Mouse (Mus musculus) embryonic facial prominence, embryonic 13.5 days (tissue): ENCODE results near the gene Gm10577. TPM values are rescaled to one million over a fixed set of nuclear protein-coding genes. Genes with fewer than 3 reads are reported as not detected.

ENCODE experiments used
- ATAC-seq: fragments of 200-750 bp; cut with Nextera tagmentation; 2 replicates; pipeline ENCODE4 v1.8.0; 2017; ENCODE audit warnings: low read depth; ENCODE audit not compliant: insufficient number of reproducible peaks, insufficient read depth, low FRiP score, low TSS enrichment
- H3K27ac ChIP-seq: fragments of 300-500 bp; sonication (generic); 2 replicates; pipeline ENCODE4 v1.5.1; 2015; ENCODE audit warnings: moderate library complexity, mild to moderate bottlenecking, inconsistent platforms
- H3K27me3 ChIP-seq: fragments of 300-500 bp; sonication (generic); 2 replicates; pipeline ENCODE4 v1.6.1; 2015; ENCODE audit warnings: mild to moderate bottlenecking, inconsistent platforms
- H3K36me3 ChIP-seq: fragments of 300-500 bp; sonication (generic); 2 replicates; pipeline ENCODE4 v1.6.1; 2015; ENCODE audit warnings: mild to moderate bottlenecking, inconsistent platforms
- H3K4me1 ChIP-seq: fragments of 300-500 bp; sonication (generic); 2 replicates; pipeline ENCODE4 v1.6.1; 2015; ENCODE audit warnings: inconsistent platforms
- H3K4me2 ChIP-seq: fragments of 300-500 bp; sonication (generic); 2 replicates; pipeline ENCODE4 v1.6.1; 2015; ENCODE audit warnings: moderate library complexity, mild to moderate bottlenecking, inconsistent platforms
- H3K4me3 ChIP-seq: fragments of 300-500 bp; sonication (generic); 2 replicates; pipeline ENCODE4 v1.5.1; 2015; ENCODE audit warnings: mild to moderate bottlenecking, inconsistent platforms
- H3K9ac ChIP-seq: fragments of 300-500 bp; sonication (generic); 2 replicates; pipeline ENCODE4 v1.6.1; 2015; ENCODE audit warnings: mild to moderate bottlenecking, inconsistent platforms
- H3K9me3 ChIP-seq: fragments of 300-500 bp; sonication (generic); 2 replicates; pipeline ENCODE4 v1.6.1; 2016; ENCODE audit warnings: inconsistent platforms
- WGBS: fragments of 180-500 bp; shearing (Covaris S2); methylation state at CpG from one replicate; pipeline ENCODE4 v1.1.7; 2015; ENCODE audit warnings: mixed read lengths; 5-methylcytosine and 5-hydroxymethylcytosine counted together
- polyA plus RNA-seq: library from polyadenylated mRNA; unstranded; fragments of >200 nt; fragmentation: Nextera tagmentation; extraction: Ambion mirVana; gene quantifications from 2 replicates; pipeline ENCODE4 v1.2.1, GENCODE M21; 2015

The Gm10577 gene
- polyA plus RNA-seq, 1 experiment from 2014 or later, result not detected

DNA sequence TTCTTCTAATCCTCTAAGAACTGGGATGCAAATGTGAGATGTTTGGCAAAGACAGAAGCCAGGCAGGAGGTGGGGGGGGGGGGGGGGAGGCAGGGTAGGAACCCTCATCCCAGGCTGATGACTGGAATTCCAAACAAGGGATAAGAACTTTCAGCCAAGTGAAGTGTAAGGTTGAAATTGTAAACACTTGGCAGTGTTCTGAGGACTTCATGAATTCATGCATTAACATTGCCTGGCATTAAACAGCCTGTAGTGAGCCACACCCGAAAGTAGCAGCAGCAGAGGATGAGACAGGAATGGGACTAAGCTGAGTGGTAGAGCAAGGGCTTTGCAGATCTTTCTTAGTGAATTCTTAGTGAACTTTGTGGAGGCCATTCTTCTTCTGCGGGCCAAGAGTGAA is 6.5 kb upstream of the Gm10577 start:
- H3K27ac ChIP-seq, result no peak overlapping the region
- H3K9ac ChIP-seq, result no peak overlapping the region
- no peak overlapping the region for H3K4me2 ChIP-seq
- H3K4me3 ChIP-seq, result no peak overlapping the region
- no peaks in the 10 kb centered on the region for H3K36me3 ChIP-seq
- H3K4me1 ChIP-seq, result peaks cover 4% of the 10 kb centered on the region; the same call in 1 of the 2 replicates
- no peaks in the 10 kb centered on the region for H3K27me3 ChIP-seq
- ATAC-seq, result no peak
- WGBS, result 79% methylated on average over 2 of the region's 2 CpGs
- H3K9me3 ChIP-seq, result peaks cover 9% of the 10 kb centered on the region; the same call in 1 of the 2 replicates

DNA sequence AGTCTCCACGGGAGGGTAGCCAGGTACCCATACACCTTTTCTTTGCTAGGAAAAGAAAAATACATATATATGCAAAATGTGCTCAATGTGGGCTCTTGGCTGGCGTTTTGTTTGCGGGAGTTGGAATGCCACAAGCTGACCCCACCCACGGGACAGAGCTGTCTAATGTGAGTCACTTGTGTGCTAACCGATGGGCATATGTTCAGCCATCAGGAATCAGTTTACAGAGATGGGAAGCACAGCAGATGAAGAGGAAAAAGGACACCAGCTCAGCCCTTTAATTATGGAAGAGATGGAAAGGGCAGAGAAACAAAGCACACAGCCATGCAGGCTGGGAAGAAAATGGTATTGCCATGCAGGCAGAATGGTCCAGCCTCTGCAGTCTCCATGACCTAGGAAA is 6.1 kb upstream of the Gm10577 start:
- H3K9me3 ChIP-seq, result peaks cover 9% of the 10 kb centered on the region; the same call in 1 of the 2 replicates
- WGBS, result 49% methylated on average over 5 of the region's 5 CpGs
- H3K27ac ChIP-seq, result no peak overlapping the region
- no peaks in the 10 kb centered on the region for H3K27me3 ChIP-seq
- H3K36me3 ChIP-seq, result no peaks in the 10 kb centered on the region
- peaks cover 4% of the 10 kb centered on the region; the same call in 1 of the 2 replicates for H3K4me1 ChIP-seq
- H3K4me2 ChIP-seq, result no peak overlapping the region
- H3K4me3 ChIP-seq, result no peak overlapping the region
- ATAC-seq, result no peak
- H3K9ac ChIP-seq, result no peak overlapping the region

DNA sequence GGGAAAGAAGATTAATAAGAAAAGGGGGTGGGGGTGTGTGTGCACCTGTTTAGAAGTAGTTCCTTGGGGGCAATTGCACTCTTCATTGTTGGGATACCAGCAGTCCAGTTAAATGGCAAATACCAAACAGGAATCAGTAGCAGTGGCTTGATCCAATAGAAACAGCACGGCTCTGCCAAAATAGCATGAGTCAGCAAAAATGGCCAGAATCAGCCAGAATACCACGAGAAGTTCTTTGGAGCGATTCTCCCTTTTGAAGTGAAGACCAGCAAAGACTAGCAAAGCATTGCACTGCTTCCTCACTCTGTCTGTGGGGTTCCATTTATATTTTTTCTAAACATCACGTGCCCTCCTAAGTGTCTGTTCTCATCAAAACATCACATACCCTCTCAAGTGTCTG is 2.7 kb downstream of the Gm10577 start:
- WGBS, result 83% methylated on average over 4 of the region's 4 CpGs

DNA sequence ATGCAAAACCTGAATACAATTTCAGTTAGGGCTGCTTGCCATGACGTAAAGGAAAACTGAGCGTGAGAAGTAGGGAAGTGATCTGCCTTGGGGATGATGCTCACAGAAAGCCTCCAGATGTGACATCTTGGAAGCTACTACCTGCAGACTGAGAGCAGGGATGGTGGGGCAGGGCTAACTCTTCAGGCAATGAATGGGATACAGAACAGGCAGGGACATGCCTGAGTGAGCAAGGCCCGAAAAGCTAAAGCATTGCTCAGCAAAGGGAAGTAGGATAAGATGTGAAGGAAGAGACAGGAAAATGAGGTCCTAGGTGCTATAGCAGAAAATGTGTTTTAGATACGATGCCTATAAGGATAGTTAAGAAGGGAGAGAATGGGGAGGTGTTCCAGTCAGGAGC is 11.4 kb downstream of the Gm10577 start:
- Histone ChIP-seq H3K4me3 (no peak overlapping the region), H3K27ac (no peak overlapping the region), H3K4me1 (no peaks in the 10 kb centered on the region), H3K9ac (no peak overlapping the region), H3K9me3 (no peaks in the 10 kb centered on the region), H3K27me3 (no peaks in the 10 kb centered on the region), H3K4me2 (no peak overlapping the region), H3K36me3 (peaks cover 36% of the 10 kb centered on the region)
- ATAC-seq, result no peak
- 77% methylated on average over 4 of the region's 4 CpGs for WGBS

More for the DNA sequence above, 2.7 kb downstream of the Gm10577 start:
- Histone ChIP-seq H3K4me1 (no peaks in the 10 kb centered on the region), H3K4me2 (no peak overlapping the region), H3K9ac (no peak overlapping the region), H3K4me3 (no peak overlapping the region), H3K36me3 (no peaks in the 10 kb centered on the region), H3K27ac (no peak overlapping the region), H3K27me3 (no peaks in the 10 kb centered on the region), H3K9me3 (peaks cover 2% of the 10 kb centered on the region)
- ATAC-seq, result no peak

DNA sequence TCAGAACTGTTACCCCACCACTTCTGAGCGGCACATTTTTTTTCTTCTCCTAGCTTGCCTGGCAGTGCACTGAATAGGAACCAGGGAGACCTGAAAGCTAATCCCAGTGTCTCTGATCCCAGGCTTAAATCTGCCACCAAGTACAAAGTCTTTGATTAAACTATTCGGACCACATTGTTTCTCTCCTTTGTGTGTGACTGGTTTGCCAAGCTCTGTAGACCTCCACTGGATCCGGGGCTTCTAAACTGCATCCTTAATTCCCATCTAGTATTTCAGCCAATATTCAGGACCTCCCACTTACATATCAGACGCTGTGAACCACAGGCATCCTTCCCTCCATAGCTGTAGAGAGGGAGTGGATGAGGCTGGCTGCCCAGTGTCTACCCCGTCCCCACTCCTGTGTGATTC is 12.1 kb downstream of the Gm10577 start:
- no peak overlapping the region for H3K9ac ChIP-seq

DNA sequence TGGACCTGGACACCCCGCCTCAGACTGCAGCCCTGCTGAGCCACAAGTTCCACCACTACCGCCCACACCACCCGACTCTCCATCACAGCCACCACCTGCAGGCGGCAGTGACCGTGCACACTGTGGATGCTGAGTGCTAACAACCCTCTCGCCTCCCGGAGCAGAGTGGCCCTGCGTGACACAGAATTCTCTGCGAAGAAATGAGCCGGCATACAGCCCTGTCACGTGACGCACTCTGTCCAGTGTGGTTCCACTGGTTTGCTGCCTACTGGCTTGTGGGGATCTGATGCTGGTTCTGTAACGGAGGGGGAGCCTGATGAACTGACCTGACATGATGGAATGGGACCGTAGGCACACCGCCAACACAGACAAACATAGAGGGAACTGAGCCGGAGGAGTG is 17.5 kb downstream of the Gm10577 start:
- Histone ChIP-seq H3K36me3 (peaks cover 80% of the 10 kb centered on the region), H3K27me3 (no peaks in the 10 kb centered on the region), H3K4me1 (0 out of 2 replicates have a peak, but pooled peaks cover 2% of the 10 kb centered on the region), H3K27ac (no peak overlapping the region), H3K4me3 (no peak overlapping the region), H3K4me2 (no peak overlapping the region), H3K9ac (no peak overlapping the region), H3K9me3 (no peaks in the 10 kb centered on the region)
- 94% methylated on average over 16 of the region's 16 CpGs for WGBS
- 0 out of 2 replicates have a peak, but pooled peaks have one; percentile 52 for ATAC-seq

More for the DNA sequence above, 12.1 kb downstream of the Gm10577 start:
- no peak overlapping the region for H3K4me2 ChIP-seq
- H3K36me3 ChIP-seq, result peaks cover 37% of the 10 kb centered on the region
- H3K27ac ChIP-seq, result no peak overlapping the region
- no peaks in the 10 kb centered on the region for H3K27me3 ChIP-seq
- 66% methylated on average over 5 of the region's 5 CpGs for WGBS
- no peaks in the 10 kb centered on the region for H3K9me3 ChIP-seq
- no peaks in the 10 kb centered on the region for H3K4me1 ChIP-seq
- ATAC-seq, result no peak
- no peak overlapping the region for H3K4me3 ChIP-seq

DNA sequence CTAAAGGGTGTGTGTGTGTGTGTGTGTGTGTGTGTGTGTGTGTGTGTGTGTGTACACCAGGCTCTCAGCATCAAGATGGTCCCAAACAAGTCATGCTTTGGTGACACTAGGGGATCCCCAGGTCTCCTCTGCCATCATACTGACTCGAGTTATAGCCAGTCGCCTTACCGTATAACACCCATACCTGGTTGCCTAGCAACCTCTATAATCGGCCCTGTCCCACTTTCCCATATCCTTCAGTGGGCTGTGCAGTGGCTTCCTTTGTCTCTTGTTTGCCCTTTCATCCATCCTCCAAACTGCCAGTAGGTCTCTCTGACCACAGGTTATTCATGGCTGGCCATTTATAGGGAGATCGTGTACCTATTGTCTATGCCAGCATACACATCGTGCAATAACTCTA is 19.4 kb downstream of the Gm10577 start:
- H3K27me3 ChIP-seq, result no peaks in the 10 kb centered on the region
- no peak for ATAC-seq
- H3K27ac ChIP-seq, result no peak overlapping the region
- no peak overlapping the region for H3K4me2 ChIP-seq
- no peak overlapping the region for H3K4me3 ChIP-seq
- peaks cover 79% of the 10 kb centered on the region for H3K36me3 ChIP-seq
- H3K9ac ChIP-seq, result no peak overlapping the region
- 87% methylated on average over 6 of the region's 6 CpGs for WGBS
- H3K9me3 ChIP-seq, result no peaks in the 10 kb centered on the region
- 0 out of 2 replicates have a peak, but pooled peaks cover 2% of the 10 kb centered on the region for H3K4me1 ChIP-seq

DNA sequence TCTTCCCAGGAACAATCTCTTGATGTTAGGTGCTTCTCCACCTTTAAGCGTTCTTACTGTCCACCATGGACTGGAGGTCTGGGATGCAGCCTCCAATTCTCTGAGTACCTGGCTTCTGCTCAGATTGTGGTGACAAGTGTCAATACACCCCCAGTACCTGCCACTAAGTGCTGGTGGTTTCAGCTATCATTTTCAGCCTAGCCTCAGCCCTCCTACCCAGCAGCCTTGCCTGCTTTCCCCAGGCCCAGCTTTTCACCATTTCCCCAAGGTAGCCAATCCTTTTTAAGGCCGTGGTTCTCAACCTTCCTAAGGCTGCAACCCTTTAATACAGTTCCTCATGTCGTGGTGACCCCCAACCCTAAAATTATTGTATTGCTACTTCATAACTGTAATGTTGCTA is 19.9 kb downstream of the Gm10577 start:
- Histone ChIP-seq H3K9me3 (no peaks in the 10 kb centered on the region), H3K4me2 (no peak overlapping the region), H3K27ac (no peak overlapping the region), H3K9ac (no peak overlapping the region), H3K4me3 (no peak overlapping the region), H3K36me3 (peaks cover 77% of the 10 kb centered on the region), H3K4me1 (0 out of 2 replicates have a peak, but pooled peaks cover 2% of the 10 kb centered on the region), H3K27me3 (no peaks in the 10 kb centered on the region)
- 90% methylated on average over 3 of the region's 3 CpGs for WGBS
- no peak for ATAC-seq

DNA sequence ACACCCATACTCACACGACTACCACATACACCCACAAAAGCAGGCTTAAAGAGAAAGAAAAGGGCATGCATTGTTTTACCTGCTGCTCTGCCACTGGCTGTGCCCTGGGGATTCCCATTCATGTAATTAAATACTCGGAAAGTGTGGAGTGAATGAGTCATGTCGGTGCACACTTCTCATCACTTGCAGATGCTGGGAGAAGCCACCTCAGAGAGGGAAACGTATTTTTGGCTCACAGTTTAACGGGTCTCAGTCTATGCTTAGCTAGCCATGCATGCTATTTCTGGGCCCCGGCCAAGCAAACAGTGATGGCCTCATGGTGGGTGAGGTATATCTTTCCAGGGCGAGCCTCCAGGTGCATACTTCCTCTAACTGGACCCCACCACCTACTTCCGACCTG is 21.6 kb downstream of the Gm10577 start:
- WGBS, result 79% methylated on average over 8 of the region's 8 CpGs
- no peak overlapping the region for H3K9ac ChIP-seq
- ATAC-seq, result no peak
- no peak overlapping the region for H3K4me3 ChIP-seq
- H3K9me3 ChIP-seq, result no peaks in the 10 kb centered on the region
- peaks cover 83% of the 10 kb centered on the region for H3K36me3 ChIP-seq
- H3K27me3 ChIP-seq, result no peaks in the 10 kb centered on the region
- H3K27ac ChIP-seq, result peak overlapping the region; percentile 36; the same call in 1 of the 2 replicates
- 0 out of 2 replicates have a peak, but pooled peaks cover 2% of the 10 kb centered on the region for H3K4me1 ChIP-seq
- no peak overlapping the region for H3K4me2 ChIP-seq

DNA sequence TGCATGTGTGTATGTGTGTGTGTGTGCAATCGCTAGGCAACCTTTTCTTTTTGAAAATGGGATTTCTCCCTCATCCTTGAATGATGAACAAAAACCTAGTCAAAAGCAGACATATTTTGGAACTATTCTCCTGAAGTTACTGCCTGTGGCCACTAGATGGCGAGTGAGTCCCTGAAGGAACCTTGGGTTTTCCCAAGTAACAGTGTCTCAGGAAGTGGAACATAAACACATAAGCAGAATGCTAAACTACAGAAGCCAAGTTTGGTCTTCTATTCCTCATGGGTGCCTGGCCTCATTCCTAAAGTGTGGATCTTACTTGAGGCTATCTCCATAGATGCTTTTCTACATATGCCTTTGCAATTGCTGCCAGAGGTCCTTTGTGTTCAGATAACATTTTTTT is 22.4 kb downstream of the Gm10577 start:
- Histone ChIP-seq H3K9me3 (no peaks in the 10 kb centered on the region), H3K4me3 (no peak overlapping the region), H3K27ac (no peak overlapping the region), H3K27me3 (no peaks in the 10 kb centered on the region), H3K4me1 (0 out of 2 replicates have a peak, but pooled peaks cover 2% of the 10 kb centered on the region), H3K9ac (no peak overlapping the region), H3K4me2 (no peak overlapping the region), H3K36me3 (peaks cover 85% of the 10 kb centered on the region)
- 13% methylated on average over 2 of the region's 2 CpGs for WGBS
- ATAC-seq, result no peak

DNA sequence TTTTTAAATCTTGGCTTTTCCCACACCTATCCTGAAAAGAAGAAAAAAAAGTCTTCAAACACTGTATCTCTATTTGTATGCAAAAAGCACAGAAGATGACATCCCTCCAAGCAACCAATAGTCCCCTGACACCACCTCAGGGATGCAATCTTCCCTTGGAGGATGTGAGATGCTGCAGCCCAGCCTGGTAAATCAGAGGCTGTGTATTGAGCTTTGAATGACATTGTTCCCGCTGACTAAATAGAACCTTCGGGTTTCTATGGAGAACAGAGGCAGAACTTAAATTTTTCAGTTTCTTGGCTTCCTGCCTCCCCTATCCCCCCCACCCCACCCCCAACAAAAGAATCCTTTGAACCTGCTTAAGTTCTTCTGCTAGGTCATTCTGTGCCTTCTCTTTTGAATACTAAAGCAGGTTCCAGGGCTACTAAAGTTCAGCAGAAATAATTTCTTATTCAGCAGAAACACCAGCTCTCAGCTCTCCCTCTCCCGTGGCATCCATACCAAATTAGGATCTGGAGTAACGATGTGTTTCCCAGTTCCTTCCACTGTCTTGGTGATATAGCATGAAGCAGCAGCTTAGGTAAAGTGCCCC is 24.3 kb downstream of the Gm10577 start:
- Histone ChIP-seq H3K27me3 (no peaks in the 10 kb centered on the region), H3K4me1 (peaks cover 3% of the 10 kb centered on the region; the same call in 1 of the 2 replicates), H3K27ac (no peak overlapping the region), H3K4me3 (no peak overlapping the region), H3K36me3 (peaks cover 85% of the 10 kb centered on the region), H3K9me3 (no peaks in the 10 kb centered on the region), H3K4me2 (no peak overlapping the region), H3K9ac (no peak overlapping the region)
- ATAC-seq, result no peak
- WGBS, result 84% methylated on average over 4 of the region's 4 CpGs

DNA sequence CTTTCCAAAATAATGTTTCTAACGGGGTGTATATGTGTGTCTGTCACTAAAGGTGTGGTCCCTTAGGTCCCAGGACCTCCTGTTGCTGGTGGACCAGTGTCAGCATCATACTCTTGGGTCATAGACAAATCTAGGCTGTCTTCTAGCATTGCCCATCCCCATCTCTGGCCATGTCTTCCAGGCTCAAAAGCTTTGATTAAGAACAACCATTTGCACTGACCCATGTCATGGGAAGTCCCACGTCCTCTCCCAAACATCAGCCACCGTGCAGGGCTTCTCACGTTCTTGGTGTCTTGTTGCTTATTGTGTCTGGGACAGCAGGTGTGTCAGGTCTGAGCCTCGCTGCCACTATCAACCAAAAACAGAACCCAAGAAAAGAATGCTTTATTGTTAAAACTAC is 24.9 kb downstream of the Gm10577 start:
- 80% methylated on average over 5 of the region's 5 CpGs for WGBS
- peaks cover 88% of the 10 kb centered on the region for H3K36me3 ChIP-seq

More for the DNA sequence above, 24.9 kb downstream of the Gm10577 start:
- Histone ChIP-seq H3K4me3 (no peak overlapping the region), H3K4me2 (no peak overlapping the region), H3K9ac (no peak overlapping the region), H3K27ac (no peak overlapping the region), H3K4me1 (peaks cover 9% of the 10 kb centered on the region; the same call in 1 of the 2 replicates), H3K9me3 (no peaks in the 10 kb centered on the region), H3K27me3 (no peaks in the 10 kb centered on the region)
- ATAC-seq, result no peak
